Mouse (Mus musculus) embryonic fibroblast, embryonic 13.5 days (primary cell): ENCODE results near the gene Tigd4.

Experiments used
- CTCF ChIP-seq: IDR thresholded peaks from 2 replicates; pipeline ENCODE4 v1.5.1; 2011; ENCODE audit warnings: mild to moderate bottlenecking, control low read depth, low read length, moderate library complexity, borderline replicate concordance; ENCODE audit not compliant: insufficient read depth
- POLR2A ChIP-seq: IDR thresholded peaks from 2 replicates; pipeline ENCODE4 v1.6.1; 2011; ENCODE audit warnings: low read depth, mild to moderate bottlenecking, control low read depth, low read length, moderate library complexity

DNA sequence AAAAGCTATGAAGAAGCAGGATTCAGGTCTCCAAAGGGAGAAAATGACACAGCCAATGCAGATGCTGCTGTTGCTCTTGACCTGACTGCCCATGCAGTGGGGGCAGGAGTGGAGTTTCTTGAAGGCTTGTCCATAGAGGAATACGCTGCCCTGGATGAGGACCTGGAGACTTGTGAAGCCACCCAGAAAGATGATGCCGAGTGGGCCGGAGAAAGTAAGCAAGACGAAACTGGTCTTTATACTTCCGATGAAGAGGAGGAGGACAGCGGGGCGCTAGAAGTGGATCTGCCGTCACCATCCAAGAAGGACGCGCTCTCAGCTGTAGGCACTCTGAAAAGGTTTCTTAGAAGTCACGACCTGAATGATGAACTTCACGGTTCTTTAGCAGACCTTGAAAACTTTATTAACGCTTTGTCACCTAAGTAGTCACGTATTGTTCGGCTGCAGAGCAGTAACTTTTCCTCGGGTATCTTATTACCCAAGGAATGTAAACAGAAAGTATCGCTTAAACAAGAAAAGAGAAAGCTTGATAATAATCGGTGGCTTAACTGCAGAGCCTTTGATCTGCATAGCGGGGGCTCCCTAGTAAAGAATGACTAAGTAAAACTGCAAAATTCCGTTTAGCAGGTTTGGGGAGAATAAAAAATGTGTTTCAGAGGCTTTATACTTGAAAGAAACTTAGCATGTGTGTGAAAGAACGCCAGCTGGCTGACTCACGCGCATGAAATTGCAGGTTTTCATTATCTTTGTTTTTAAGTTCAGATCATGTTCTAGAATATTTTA, 1.7 kb downstream of the Tigd4 start:
- TF ChIP-seq POLR2A, result no peak
- no peak for TF ChIP-seq CTCF
